Mouse (Mus musculus) monocyte, adult 5-6 weeks (primary cell): Measurements from ENCODE around the gene Mcu. TPM values are rescaled to one million over a fixed set of nuclear protein-coding genes. Genes with fewer than 3 reads are reported as not detected.

Source experiments
- ATAC-seq: fragments of 153-309, 156-312 bp; replicated peaks from 2 replicates; pipeline ENCODE4 v1.8.0; 2017; ENCODE audit warnings: mild to moderate bottlenecking; ENCODE audit not compliant: low TSS enrichment, insufficient number of reproducible peaks, severe bottlenecking, poor library complexity, low FRiP score
- total RNA-seq: library from RNA; stranded (forward); fragments of 200-1000, 200-491, 200-594 nt; gene quantifications from 3 replicates; pipeline ENCODE4 v1.2.3, GENCODE M21; 2017

Gene Mcu
- total RNA-seq, 1 experiment from 2014 or later: 14.7 TPM

- no peak for ATAC-seq
Measured at GRCm38 (mm10) chr10:59547426-59547825, 69.1 kb downstream of the Mcu start.

DNA sequence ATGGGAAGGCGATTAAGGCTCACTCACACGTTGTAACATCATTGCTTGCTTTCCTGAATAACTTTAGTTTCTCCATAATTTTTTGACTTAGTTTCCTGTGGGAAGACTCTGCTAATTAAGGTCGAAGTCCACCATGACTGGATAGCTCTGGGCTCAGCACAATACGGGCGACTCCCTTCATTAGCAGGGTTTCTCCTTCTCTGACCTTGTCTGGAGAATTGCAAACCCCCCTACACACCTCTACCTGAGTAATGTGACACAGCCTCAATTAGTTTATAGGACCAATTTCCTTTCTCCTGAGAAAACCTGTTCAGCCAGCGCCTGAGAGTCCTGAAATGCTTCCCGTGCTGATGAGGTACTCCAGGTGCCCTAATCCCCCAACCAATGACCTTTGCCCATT lies 71.3 kb downstream of the Mcu start:
- no peak for ATAC-seq

- no peak for ATAC-seq
Measured at GRCm38 (mm10) chr10:59543351-59543750, 73.1 kb downstream of the Mcu start.

DNA sequence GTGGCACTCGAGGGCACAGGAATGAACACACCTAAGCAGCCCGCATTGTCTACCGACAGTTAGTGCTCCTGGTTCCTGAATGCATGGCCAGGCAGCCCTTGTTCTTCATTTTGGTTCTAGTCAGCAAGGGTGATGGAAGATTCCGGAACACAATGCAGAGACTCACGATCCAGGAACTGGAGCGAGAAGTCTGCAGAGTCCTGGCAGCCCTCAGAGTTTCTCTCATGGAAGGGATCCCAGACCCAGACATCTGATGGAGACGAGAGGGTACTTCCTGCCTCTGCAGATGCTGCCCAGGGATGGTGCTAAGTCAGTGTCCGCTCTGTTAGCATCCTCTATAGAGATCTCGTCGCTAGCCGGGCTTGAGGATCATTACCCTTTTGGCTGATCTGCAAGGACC lies 75.0 kb downstream of the Mcu start:
- ATAC-seq: no peak

DNA sequence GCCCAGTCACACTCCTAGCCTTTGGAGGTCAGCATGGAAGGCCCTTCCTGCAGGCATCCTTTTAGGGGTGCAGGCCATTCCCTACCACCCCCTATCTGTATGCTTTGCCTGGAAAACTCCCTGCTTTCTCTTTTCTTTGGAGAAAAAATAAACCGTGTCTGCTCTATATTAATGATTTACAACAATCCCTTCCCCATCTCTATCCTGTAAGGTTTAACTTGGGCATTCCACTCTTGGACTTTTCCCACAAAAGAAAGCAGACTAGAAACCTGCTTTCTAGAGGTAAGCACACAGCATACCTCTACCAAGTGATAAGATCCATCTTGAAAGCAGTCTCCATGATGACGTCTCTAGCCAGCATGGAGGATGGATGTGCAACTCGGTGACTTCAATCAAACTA lies 75.9 kb downstream of the Mcu start:
- ATAC-seq: no peak

GRCm38 (mm10) chr10:59540081-59540480 lies 76.4 kb downstream of the Mcu start:
- no peak for ATAC-seq

GRCm38 (mm10) chr10:59539533-59539875 lies 77.0 kb downstream of the Mcu start:
- no peak for ATAC-seq

- ATAC-seq: no peak
Measured at GRCm38 (mm10) chr10:59538767-59539532, 77.5 kb downstream of the Mcu start.

DNA sequence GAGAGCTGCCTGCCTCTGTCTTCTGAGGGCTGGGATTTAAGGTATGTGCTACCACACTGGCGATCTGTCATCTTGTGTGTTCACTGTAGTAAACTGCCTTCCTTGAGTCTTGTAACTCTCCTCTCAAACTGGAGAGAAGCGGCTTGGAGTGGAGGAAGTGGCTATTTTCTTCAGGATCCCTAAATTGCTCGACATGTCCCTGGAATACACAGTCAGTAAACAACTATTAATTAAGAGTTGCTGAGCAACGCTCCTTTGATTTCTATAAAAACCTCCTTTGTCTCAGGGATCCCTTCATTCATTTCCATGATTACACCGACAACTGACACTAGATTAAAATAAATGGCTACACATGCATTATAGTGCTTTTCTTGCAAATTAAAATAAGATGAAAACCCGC lies 78.4 kb downstream of the Mcu start:
- ATAC-seq: no peak

DNA sequence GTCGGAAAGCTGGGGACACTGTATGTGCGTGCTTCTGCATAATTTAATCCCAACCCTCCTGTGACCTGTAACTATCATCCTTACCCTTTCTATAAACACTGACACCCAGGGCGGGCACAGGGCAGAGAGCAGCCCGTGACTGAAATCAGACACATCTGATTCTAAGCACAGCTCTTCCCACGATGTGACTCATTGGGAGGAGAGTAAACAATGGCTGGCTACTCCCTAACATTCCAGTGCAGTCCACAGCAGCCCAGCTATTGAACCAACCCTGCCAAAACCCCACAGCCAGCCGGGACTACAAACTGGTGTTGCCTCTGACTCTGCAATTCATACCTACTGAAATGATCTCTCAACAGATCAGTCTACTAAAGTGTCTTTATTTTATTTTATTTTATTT lies 78.9 kb downstream of the Mcu start:
- ATAC-seq: no peak

DNA sequence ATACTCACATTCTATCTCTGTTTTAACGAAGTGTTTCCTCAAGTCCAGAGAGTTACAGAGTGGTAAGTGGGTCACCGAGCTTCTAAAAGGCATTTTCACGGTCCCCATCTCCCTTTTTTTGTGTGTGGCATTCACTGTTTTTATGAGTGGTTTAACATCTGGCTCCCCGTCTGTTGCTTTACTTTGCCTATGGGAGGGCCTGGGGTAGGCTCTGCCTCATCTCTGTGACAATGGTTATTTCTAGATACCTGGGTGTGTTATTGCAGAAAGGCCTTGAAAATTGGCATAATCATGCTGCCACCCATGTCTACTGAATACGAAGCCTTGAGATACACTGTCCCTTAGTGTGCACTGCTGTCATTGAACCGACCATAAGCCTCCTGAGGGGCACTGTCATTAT lies 84.2 kb downstream of the Mcu start:
- ATAC-seq: no peak

DNA sequence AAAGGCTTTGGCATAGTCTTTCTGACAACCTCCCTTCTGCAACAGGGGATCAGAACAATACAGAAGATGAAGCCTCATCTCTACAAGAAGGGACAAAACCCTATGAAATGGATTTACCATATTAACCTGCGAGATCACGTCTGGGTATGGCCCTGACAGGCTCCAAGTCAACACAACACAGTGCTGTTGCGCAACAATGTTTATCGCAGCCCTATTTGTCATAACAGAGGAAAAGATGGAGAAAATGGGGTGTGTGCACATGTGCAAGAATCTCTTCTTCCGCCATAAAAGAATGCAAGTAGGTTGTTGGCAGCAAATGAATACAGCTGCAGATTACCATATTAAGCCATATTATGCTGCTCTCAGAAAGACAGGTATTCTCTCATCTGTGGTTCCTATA lies 88.7 kb downstream of the Mcu start:
- ATAC-seq: no peak

- no peak for ATAC-seq
Measured at GRCm38 (mm10) chr10:59527311-59527710, 89.2 kb downstream of the Mcu start.

DNA sequence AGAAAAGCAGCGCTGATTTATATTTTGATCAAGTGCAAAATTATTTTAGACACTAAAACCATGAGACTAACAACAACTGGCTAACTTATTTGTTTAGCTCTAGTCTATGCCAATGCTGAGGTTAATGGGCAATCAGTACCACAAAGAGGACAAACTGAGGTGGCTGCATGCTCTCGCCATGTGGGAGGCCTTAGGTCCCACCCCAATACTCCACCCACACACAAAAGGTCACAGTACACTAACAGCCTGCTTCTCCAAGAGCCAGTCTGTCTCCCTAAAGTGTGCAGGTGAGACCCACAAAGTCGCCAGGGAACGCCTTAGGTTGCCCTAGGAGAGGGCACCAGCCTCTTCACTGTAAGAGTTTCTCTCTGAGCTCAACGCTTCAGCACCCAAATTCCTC lies 91.8 kb downstream of the Mcu start:
- ATAC-seq: no peak

DNA sequence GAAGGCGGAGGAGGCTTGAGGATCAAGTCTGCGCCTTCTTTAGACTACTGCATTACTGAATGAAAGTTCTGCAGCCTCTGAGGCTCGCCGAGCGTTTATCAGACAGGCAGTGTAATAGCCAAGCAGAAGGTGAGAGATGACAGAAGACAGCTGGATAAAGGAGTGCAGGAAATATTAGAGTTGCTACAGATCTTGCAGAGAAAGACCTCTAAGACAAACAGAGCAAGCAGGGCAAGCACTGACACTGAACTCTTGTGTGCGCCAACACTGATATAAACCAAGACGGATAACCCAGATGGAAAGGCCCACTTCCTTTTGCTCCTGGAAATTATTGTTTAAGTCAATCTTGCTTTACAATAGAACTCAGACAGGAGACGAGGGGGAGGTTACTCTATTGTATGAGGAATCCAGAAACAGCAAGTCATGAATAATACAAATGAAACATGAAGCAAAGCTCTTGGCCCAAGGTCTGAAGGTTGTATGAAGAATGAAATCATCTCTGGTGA lies 92.6 kb downstream of the Mcu start:
- no peak for ATAC-seq

DNA sequence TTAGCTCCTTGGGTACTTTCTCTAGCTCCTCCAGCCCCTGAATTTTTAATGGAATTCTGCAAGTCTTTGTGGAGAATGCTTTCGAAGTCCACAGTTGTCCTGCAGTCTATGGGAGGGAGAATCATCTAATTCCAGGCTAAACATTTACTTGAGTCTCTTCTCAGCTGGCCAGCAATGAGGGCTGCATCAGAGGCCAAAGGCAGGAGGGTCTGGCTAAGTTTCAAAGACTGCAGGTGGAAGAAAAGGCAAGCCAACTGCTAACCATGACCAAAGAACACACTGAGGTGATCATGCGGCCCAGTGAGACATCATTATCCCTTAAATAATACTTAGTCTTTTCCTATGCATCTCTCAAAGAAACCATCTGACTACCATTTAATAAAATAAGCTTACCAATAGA lies 95.8 kb downstream of the Mcu start:
- no peak for ATAC-seq

- ATAC-seq: no peak
Measured at GRCm38 (mm10) chr10:59519411-59519810, 97.1 kb downstream of the Mcu start.

DNA sequence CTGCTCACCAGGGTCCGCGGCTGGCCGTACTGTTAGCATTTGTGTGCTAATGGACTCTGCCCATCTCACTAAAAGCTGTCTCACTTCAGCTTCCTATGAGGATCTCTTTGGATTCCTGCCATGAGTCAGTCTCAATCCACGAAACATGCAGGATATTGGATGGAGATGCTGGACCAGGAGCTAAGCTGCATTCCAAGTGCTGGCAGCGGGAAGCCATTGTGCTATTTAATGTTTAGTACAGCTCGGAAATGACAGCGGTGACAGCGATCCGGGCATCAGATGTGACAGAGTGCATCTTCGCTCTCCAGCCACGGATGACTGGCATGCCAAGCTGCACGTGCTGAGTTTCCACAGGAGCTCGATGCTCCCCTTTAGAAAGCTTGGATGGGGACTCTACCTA lies 99.3 kb downstream of the Mcu start:
- no peak for ATAC-seq

GRCm38 (mm10) chr10:59514739-59515464 lies 101.6 kb downstream of the Mcu start:
- no peak for ATAC-seq

- no peak for ATAC-seq
Measured at GRCm38 (mm10) chr10:59512173-59512572, 104.3 kb downstream of the Mcu start.
